Mouse (Mus musculus) stomach, embryonic 14.5 days (tissue): ENCODE data around the gene Cenpo. TPM values are rescaled to one million over a fixed set of nuclear protein-coding genes. Genes with fewer than 3 reads are reported as not detected.
"Not testable (repeated sequence)": the region's sequence is repeated elsewhere in the genome, so short reads cannot be mapped to it uniquely, and the experiment has no call there.

Experiments
- ATAC-seq: fragments of 200-750 bp; cut with Nextera tagmentation; 2 replicates; pipeline ENCODE4 v1.8.0; 2017; ENCODE audit warnings: low read depth, moderate TSS enrichment; ENCODE audit not compliant: insufficient number of reproducible peaks, insufficient read depth, low FRiP score
- H3K27ac ChIP-seq: fragments of 300-500 bp; sonication (generic); 2 replicates; pipeline ENCODE4 v1.5.1; 2014; ENCODE audit warnings: mild to moderate bottlenecking, low read length, moderate library complexity, mixed read lengths
- H3K27me3 ChIP-seq: fragments of 300-500 bp; sonication (generic); 2 replicates; pipeline ENCODE4 v1.6.1; 2014; ENCODE audit warnings: low read length, control low read depth, mixed read lengths; ENCODE audit not compliant: control insufficient read depth, insufficient read depth
- H3K36me3 ChIP-seq: fragments of 300-500 bp; sonication (generic); 2 replicates; pipeline ENCODE4 v1.6.1; 2014; ENCODE audit warnings: mild to moderate bottlenecking, control low read depth, low read length, moderate library complexity, mixed read lengths; ENCODE audit not compliant: control insufficient read depth, insufficient read depth
- H3K4me1 ChIP-seq: fragments of 300-500 bp; sonication (generic); 2 replicates; pipeline ENCODE4 v1.6.1; 2014; ENCODE audit warnings: low read length, control low read depth, mixed read lengths; ENCODE audit not compliant: control insufficient read depth, insufficient read depth
- H3K4me2 ChIP-seq: fragments of 300-500 bp; sonication (generic); replicated peaks from 2 replicates; pipeline ENCODE4 v1.6.1; 2014; ENCODE audit warnings: low read depth, low read length, control low read depth
- H3K4me3 ChIP-seq: fragments of 300-500 bp; sonication (generic); 2 replicates; pipeline ENCODE4 v1.5.1; 2014; ENCODE audit warnings: low read depth, low read length, control low read depth
- H3K9ac ChIP-seq: fragments of 300-500 bp; sonication (generic); replicated peaks from 2 replicates; pipeline ENCODE4 v1.6.1; 2014; ENCODE audit warnings: low read depth, mild to moderate bottlenecking, control low read depth, low read length, moderate library complexity, mixed read lengths
- H3K9me3 ChIP-seq: fragments of 300-500 bp; sonication (generic); 2 replicates; pipeline ENCODE4 v1.6.1; 2016; ENCODE audit warnings: low read depth, low read length, control low read depth; ENCODE audit not compliant: control insufficient read depth
- WGBS: fragments of 180-500 bp; shearing (Covaris S2); extraction: QIAGEN DNeasy Blood & Tissue Kit; methylation state at CpG from one replicate; pipeline ENCODE4 v1.1.7; 2014; 5-methylcytosine and 5-hydroxymethylcytosine counted together
- polyA plus RNA-seq: library from polyadenylated mRNA; unstranded; fragments of >200 nt; fragmentation: Nextera tagmentation; extraction: Ambion mirVana; gene quantifications from 2 replicates; pipeline ENCODE4 v1.2.1, GENCODE M21; 2014

Gene Cenpo
- polyA plus RNA-seq, 1 experiment from 2014 or later = 17.0 TPM

DNA sequence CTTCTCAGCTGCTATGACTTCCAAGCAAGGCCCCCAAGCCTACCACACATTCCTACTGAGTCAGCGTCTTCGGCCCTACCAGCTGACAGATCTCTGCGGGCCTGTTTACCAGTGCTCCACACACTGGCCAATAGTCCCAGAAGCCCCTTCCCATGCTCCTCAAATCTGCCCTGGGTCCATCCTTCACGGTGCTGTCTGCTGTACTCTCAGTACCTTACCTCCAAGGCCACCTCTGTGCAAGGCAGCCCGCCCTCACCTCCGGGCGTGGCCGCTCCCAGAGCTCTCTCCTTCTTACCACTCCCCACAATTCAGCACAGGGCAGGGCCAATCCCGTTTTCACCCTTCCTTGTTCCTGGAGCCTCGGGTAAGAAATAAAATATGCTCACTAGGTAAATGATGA is 11.6 kb upstream of the Cenpo start:
- 73% methylated on average over 10 of the region's 10 CpGs for WGBS
- no peak overlapping the region for H3K4me3 ChIP-seq
- no peak for ATAC-seq
- H3K4me1 ChIP-seq = no peaks in the 10 kb centered on the region
- no peak overlapping the region for H3K27ac ChIP-seq
- no peaks in the 10 kb centered on the region for H3K27me3 ChIP-seq
- peaks cover 4% of the 10 kb centered on the region; the same call in 1 of the 2 replicates for H3K36me3 ChIP-seq
- no peaks in the 10 kb centered on the region for H3K9me3 ChIP-seq
- no peak overlapping the region for H3K9ac ChIP-seq
- no peak overlapping the region for H3K4me2 ChIP-seq

DNA sequence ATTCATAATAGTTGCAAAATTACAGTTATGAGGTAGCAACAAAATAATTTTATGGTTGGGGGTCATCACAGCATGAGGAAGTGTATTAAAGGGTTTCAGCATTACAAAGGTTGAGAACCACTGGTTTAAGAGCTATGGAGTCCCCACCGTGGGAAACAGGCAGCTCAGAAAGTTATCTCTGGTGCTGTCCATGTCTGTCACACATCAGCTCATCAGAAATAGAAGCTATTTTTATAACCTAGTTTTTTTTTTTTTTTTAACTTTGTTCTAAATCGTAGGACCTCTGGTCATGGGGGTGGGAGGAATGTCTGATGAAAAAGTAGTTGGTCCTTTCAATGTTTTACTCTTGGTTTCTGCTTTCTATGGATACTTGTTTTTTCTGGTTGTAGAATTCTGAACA is 9.7 kb upstream of the Cenpo start:
- no peak for ATAC-seq
- no peaks in the 10 kb centered on the region for H3K4me1 ChIP-seq
- H3K4me3 ChIP-seq = no peak overlapping the region
- no peak overlapping the region for H3K4me2 ChIP-seq
- no peaks in the 10 kb centered on the region for H3K9me3 ChIP-seq
- H3K9ac ChIP-seq = no peak overlapping the region
- no peak overlapping the region for H3K27ac ChIP-seq
- H3K27me3 ChIP-seq = no peaks in the 10 kb centered on the region
- WGBS = 90% methylated on average over 2 of the region's 2 CpGs
- H3K36me3 ChIP-seq = peaks cover 4% of the 10 kb centered on the region; the same call in 1 of the 2 replicates

GRCm38 (mm10) chr12:4240281-4240680 is 6.2 kb upstream of the Cenpo start:
- ATAC-seq, H3K27me3 ChIP-seq, H3K27ac ChIP-seq, H3K4me2 ChIP-seq, H3K36me3 ChIP-seq, H3K9me3 ChIP-seq, H3K9ac ChIP-seq, H3K4me3 ChIP-seq, H3K4me1 ChIP-seq: not testable (repeated sequence)
- 69% methylated on average over 8 of the region's 8 CpGs for WGBS

DNA sequence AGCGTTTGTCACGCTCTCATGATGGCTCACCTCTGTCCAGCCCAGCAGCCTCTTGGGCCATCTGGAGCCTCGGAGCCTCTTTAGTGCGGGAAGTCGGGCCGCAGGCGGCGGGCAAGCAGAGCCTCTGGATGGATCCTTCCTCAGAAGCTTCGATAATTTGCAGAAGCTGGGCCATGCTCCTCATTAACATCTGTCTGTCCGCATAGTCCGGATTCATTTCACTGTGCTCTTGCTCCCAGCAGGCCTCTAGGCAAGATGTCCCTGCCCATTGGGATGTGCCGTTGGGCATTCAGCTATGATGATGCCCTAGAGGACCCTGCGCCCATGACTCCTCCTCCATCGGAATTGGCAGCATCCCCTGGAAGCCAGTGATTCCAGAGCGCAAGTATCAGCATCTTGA is 3.4 kb upstream of the Cenpo start:
- 91% methylated on average over 15 of the region's 15 CpGs for WGBS

GRCm38 (mm10) chr12:4232777-4233176 is 1.3 kb downstream of the Cenpo start:
- Histone ChIP-seq H3K36me3 (peaks cover 7% of the 10 kb centered on the region; the same call in 1 of the 2 replicates), H3K4me1 (peaks cover 10% of the 10 kb centered on the region; the same call in 1 of the 2 replicates), H3K27ac (no peak overlapping the region), H3K4me2 (peak overlapping the region; percentile 53), H3K4me3 (peak overlapping the region; percentile 76), H3K9ac (peak overlapping the region; percentile 50; the same call in 1 of the 2 replicates), H3K27me3 (no peaks in the 10 kb centered on the region), H3K9me3 (no peaks in the 10 kb centered on the region)
- no peak for ATAC-seq
- WGBS = 32% methylated on average over 4 of the region's 4 CpGs

More for the DNA sequence above, 3.4 kb upstream of the Cenpo start:
- Histone ChIP-seq H3K27me3 (no peaks in the 10 kb centered on the region), H3K27ac (no peak overlapping the region), H3K4me1 (peaks cover 5% of the 10 kb centered on the region; the same call in 1 of the 2 replicates), H3K4me2 (no peak overlapping the region), H3K4me3 (no peak overlapping the region), H3K9ac (no peak overlapping the region), H3K9me3 (no peaks in the 10 kb centered on the region), H3K36me3 (no peaks in the 10 kb centered on the region)
- ATAC-seq = no peak

- Histone ChIP-seq H3K27ac (no peak overlapping the region), H3K9ac (no peak overlapping the region), H3K4me2 (no peak overlapping the region), H3K36me3 (peaks cover 16% of the 10 kb centered on the region), H3K27me3 (no peaks in the 10 kb centered on the region), H3K9me3 (no peaks in the 10 kb centered on the region), H3K4me1 (peaks cover 10% of the 10 kb centered on the region; the same call in 1 of the 2 replicates), H3K4me3 (no peak overlapping the region)
- WGBS = 93% methylated on average over 7 of the region's 7 CpGs
- ATAC-seq = no peak
Observed at GRCm38 (mm10) chr12:4230156-4230555, 3.9 kb downstream of the Cenpo start.

- peaks cover 47% of the 10 kb centered on the region for H3K36me3 ChIP-seq
- no peaks in the 10 kb centered on the region for H3K4me1 ChIP-seq
- no peak overlapping the region for H3K9ac ChIP-seq
- no peak overlapping the region for H3K4me3 ChIP-seq
- ATAC-seq = no peak
- 76% methylated on average over 8 of the region's 8 CpGs for WGBS
- H3K4me2 ChIP-seq = no peak overlapping the region
- H3K27ac ChIP-seq = no peak overlapping the region
- H3K9me3 ChIP-seq = no peaks in the 10 kb centered on the region
- H3K27me3 ChIP-seq = no peaks in the 10 kb centered on the region
Observed at GRCm38 (mm10) chr12:4212908-4213307, 21.2 kb downstream of the Cenpo start.

DNA sequence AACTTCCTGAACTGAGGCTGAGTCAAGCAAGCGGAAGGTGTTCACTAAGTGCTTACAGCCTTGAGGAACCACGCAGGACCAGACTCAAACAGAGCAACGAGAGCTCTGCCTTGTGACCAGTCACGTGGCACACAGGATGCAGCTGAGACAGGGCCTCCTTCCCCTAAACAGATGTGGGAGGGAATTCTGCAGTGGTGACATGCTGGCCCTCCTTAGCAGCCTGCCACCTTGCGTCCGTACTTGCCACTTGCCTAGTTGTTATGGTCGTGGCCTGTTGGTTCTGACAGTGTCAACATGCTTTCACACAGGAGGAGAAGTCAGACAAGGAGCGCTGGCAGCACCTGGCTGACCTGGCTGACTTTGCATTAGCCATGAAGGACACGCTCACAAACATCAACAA is 22.9 kb downstream of the Cenpo start:
- H3K4me2 ChIP-seq = no peak overlapping the region
- H3K4me1 ChIP-seq = no peaks in the 10 kb centered on the region
- ATAC-seq = no peak
- no peaks in the 10 kb centered on the region for H3K27me3 ChIP-seq
- H3K36me3 ChIP-seq = peaks cover 54% of the 10 kb centered on the region
- H3K9me3 ChIP-seq = no peaks in the 10 kb centered on the region
- no peak overlapping the region for H3K4me3 ChIP-seq
- H3K27ac ChIP-seq = no peak overlapping the region
- no peak overlapping the region for H3K9ac ChIP-seq
- WGBS = 84% methylated on average over 9 of the region's 9 CpGs

DNA sequence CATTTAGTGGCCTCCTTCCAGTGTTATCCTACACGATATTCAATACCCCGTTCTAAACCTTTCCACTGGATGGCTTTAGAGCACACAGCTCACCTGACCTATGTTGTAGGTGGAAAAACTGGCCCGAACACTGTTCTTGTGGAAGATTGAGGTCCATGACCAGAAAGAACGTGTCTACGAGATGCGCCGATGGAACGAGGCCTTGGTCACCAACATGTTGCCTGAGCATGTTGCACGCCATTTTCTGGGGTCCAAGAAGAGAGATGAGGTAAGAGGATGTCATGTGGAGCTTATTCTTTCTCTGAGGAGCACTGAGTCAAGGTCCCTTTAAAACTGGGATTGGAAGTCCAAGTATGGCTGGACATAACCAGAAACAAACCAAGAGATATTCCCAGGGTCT is 24.9 kb downstream of the Cenpo start:
- 97% methylated on average over 9 of the region's 9 CpGs for WGBS
- no peak for ATAC-seq

More for the DNA sequence above, 24.9 kb downstream of the Cenpo start:
- Histone ChIP-seq H3K36me3 (peaks cover 44% of the 10 kb centered on the region), H3K27me3 (no peaks in the 10 kb centered on the region), H3K4me2 (no peak overlapping the region), H3K4me3 (no peak overlapping the region), H3K9me3 (no peaks in the 10 kb centered on the region), H3K9ac (no peak overlapping the region), H3K4me1 (no peaks in the 10 kb centered on the region), H3K27ac (no peak overlapping the region)
